Mouse (Mus musculus): Measurements from ENCODE around the gene Kcnj11.
A peak's percentile ranks its signal among the peaks of the same experiment; 100 is the strongest.

Kcnj11 gene

GRCm38 (mm10) chr7:46103075-46103591 is 2.6 kb upstream of the Kcnj11 start:
- no peak for DNase-seq

GRCm38 (mm10) chr7:46099682-46100081 is 882 bp downstream of the Kcnj11 start:
- peak in 1 of 2 experiments; percentile 6 for DNase-seq

GRCm38 (mm10) chr7:46098919-46099286 is 1.7 kb downstream of the Kcnj11 start:
- DNase-seq = no peak

GRCm38 (mm10) chr7:46098221-46098918 is 2.2 kb downstream of the Kcnj11 start:
- no peak for DNase-seq

DNA sequence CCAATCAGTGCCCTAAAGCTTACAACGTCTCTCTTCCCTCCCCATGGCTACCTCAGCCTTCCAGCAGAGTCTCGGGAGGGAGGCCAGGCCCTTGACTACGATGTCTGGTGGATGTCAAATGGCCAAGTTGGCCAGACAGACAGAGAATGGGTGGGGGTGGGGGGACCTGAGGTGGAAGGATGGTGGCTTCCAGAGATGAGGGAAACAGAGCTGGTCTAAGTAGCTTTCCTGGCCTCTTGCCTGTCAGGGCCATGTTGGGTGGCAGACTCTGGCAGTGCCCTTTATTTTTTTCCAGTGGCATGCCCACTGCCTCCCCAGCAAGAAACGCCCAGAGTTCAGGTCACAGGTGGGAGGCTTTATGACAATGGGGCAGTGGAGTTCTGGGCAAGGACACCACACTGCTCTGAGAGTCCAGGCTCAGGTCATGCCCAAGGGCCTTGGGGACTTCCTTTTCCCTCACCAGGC is 3.2 kb downstream of the Kcnj11 start:
- no peak for DNase-seq

DNA sequence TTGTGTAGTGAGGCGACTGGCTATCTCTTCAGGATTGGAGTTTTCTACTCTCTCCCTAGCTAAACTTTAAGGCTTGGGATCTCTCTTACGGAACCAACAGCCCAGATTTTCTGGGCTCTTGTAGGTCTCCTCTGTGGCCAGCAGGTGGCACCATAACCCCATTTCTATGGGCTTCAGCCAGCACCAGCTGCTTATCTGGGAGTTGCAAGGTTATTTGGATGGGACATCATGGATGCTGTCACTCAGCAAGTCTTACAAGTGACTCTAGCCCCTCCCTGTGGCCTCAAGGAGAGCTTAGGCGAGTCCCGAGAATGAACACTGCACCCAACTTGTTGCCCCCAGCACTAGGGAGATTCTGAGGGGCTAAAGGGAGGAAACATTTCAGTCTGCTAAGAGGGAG is 4.4 kb downstream of the Kcnj11 start:
- DNase-seq = peak; percentile 69 to 71

GRCm38 (mm10) chr7:46092803-46093202 is 7.8 kb downstream of the Kcnj11 start:
- no peak for DNase-seq

DNA sequence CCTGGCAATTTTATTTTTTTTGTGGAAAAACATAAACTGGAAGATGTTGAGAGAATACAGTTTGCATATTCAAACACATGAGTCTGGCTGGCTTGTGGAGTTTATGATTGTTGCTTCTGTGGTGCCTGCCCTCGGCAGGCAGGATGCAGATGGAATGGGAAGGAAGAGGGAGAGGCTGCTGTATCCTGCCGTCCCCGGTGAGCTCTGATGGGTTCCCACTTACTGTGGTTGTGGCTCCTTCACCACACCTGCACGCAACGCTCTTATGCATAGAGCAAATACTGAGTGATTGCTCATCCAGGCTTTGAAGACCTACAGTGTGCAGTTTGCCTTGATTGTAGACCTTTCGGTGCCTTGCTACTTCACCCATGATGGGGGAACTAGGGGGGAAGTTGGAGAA is 12.3 kb downstream of the Kcnj11 start:
- no peak for DNase-seq

DNA sequence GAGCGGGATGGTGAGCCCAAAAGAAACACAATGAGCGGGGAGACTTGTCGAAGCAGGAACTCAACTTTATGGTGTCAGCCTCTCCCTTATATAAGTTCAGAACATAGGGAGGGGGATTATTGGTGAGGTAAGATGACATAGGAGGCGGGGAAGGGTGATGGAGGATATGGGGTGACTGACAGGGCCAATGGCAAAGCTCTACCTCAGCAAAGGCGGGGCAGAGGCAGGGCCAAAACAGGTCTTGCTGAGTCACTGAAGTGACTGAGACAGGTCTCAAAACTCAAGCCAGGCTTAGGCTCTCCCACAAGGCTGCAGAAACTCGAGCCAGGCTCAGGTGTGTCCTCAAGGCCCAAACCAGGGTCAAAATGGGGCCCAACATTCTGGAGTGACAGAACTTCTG is 14.2 kb downstream of the Kcnj11 start:
- DNase-seq = no peak

- DNase-seq = no peak
These were observed 15.6 kb downstream of the Kcnj11 start for GRCm38 (mm10) chr7:46084839-46085513.

DNA sequence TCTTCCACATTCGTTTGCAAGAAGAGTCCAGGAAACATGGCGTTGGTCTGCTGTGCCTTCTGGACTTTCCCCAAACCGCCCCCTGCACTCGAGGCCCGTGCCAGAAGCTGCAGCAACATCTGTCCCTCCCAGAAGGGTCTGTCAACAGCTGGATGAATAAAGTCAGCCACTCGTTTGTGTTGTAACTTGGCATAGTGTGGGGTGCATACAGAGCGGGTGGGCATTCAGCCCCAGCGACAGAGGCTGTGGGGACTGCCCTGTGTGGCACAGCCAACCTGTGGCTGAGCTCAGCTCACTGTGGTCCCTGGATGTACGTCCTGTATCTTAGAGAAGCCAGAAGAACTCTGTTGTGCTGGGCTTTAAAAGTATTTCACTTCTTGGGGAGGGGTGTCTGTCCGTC is 16.5 kb downstream of the Kcnj11 start:
- DNase-seq = no peak

GRCm38 (mm10) chr7:46077675-46078074 is 22.9 kb downstream of the Kcnj11 start:
- DNase-seq = no peak

DNA sequence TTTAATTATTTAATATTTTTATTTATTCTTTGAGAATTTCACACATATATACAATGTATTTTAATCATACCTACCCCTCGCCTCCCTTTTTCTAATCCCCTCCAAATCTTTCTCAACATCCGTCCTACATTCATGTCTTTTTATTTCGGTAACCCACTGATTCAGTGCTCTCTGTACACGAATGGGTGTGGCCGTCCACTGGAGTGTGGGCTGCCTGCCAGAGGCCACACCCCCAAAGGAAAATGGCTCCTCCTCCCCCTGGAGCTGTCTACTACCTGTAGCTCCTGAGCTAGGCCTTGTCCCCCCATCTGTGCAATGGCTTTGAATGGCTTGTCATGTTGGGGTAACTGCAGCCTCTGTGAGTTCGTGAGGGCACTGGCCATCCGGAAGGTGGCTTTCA is 23.7 kb downstream of the Kcnj11 start:
- no peak for DNase-seq

GRCm38 (mm10) chr7:46068831-46069230 is 31.7 kb downstream of the Kcnj11 start:
- no peak for DNase-seq

- no peak for DNase-seq
These were observed 37.3 kb downstream of the Kcnj11 start for GRCm38 (mm10) chr7:46063296-46063695.

DNA sequence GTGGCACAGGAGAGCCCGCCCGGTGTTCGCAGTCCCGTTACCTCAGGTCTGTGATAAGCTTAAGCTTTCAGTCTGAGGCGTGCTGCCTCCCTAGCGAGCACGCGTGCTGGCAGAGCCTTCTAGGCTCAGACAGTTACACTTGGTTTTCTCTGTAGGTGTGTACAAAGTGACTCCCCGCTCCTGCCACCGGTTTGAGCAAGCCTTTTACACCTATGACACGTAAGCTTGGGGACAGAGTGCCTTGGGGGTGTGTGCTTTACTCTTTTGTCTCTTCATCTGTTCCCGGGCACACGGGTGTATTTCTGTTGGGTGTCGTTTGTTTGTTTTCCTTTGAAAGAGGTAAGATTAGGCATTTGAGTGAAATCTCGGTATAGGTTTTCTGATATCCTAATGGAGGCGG is 39.0 kb downstream of the Kcnj11 start:
- no peak for DNase-seq

GRCm38 (mm10) chr7:46060688-46061087 is 39.9 kb downstream of the Kcnj11 start:
- no peak for DNase-seq

DNA sequence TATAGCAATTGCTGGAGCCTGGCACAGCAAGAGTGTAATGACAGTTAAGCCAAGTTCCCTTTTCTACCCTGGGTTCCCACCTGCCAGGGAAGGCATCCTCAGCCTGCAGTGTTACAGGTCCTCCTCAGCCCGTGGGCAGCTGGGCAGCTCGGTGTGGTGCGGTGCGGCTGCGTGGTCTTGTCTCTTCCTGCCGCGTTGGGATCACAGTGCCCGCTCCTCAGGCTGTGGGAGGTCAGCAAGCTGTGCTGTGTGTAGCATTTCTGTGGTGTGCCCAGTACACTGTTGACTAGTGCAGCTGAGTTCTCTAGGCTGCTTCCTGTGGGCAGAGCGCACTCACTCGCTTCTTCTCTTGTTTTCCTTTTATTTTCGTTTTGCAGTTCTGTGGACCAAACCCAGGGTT is 41.7 kb downstream of the Kcnj11 start:
- DNase-seq = peak; percentile 62 to 68

DNA sequence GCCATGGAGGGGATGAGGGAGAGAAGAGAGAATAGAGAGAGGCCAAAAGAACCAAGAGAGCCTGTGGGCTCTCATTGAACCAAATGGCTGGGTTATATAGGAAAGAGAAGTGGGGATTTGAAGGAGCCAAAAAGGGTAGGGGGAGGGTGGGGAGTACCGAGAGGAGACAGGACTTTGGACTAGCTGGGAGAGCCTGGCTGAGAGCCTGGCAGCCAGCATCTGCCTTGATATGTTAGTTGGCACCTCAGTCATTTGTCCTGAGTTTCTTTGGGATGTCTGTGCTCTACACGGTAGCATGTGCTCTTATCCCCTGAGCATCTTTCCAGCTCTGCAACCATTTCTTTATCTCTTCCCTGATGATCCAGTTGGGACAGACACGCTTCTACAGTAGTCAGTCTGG is 47.0 kb downstream of the Kcnj11 start:
- DNase-seq = no peak

GRCm38 (mm10) chr7:46052161-46052821 is 48.3 kb downstream of the Kcnj11 start:
- DNase-seq = peak; percentile 15 to 22

DNA sequence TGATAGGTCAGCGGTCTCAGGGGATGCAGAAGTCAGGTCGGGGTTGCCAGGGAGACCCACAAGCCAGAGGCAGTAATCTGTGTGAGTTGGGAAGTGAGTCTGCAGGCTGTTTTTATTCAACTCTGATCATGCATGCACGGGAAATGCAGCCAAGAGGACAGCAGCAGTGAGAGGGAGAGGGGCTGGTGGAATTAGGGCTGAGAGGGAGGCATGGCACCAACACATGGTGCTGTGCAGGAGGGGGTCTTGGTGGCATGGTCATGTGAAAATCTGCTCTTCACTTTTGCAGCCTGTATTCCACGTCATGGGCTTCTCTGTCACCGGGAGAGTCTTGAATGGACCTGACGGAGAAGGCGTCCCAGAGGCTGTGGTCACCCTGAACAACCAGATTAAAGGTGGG is 50.6 kb downstream of the Kcnj11 start:
- DNase-seq = no peak

GRCm38 (mm10) chr7:46047873-46048562 is 52.5 kb downstream of the Kcnj11 start:
- no peak for DNase-seq

DNA sequence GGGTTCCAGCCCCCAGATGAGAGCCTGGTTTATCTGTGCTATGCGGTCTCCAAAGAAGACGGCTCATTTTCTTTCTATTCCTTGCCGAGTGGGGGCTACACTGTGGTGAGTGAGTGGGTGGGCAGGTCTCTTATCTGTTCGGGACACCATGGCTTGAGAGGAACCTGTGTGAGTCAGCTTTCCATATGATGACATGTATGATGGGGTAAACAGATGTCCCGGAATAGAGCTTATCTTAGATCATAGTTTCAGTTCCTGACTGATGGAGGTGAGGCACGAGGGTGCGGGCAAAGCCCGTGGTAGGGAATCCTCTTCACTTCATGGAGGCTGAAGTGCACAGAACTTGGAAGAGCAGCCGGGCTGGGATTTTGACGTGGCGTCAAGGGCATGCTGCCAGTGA is 54.7 kb downstream of the Kcnj11 start:
- no peak for DNase-seq

Data from B cell, adult 2 months (primary cell).